Mouse (Mus musculus) adrenal gland, adult 2 months (tissue): ENCODE measurements at regions not wholly inside any gene's neighbourhood (a gene's known extent, or its start where the extent isn't known, plus 50 kb on each side); places are given as distances from the start of the nearest gene placed in this dataset.

ENCODE experiments used
- DNase-seq: peaks from one replicate; pipeline ENCODE4 v3.0.0; 2021

GRCm38 (mm10) chr10:3630763-3631223 lies 90.8 kb downstream of the Iyd start:
- peak; percentile 43 for DNase-seq

DNA sequence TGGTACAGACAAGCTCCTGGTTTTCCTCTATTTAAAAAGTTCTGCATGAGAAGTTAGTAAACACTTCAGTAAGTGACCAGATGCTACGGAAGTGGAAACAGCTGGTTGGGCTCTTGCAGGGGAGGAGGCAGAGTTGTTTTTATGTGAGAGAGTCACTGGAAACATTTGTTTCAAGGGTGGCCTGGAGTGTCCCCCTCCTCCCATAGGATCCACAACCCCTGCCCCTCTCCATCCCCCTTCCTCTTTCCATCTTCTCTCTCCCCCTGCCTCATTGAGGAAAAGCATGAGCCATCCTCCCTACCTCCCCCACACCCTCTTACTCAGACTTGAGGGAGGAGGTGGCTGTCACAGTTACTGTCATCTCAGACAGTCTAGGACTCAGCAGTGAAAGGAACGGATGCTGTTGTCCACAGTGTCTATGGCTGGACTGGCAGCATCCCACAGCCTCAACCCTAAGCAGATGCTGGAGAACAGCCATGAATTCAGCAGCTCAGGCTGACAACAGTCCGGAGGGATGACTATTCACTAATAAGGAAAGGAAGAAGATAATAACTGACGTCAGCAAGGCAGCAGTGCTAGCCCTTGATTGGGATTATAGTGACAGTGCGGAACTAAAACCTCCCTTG lies 93.9 kb downstream of the Iyd start:
- peak; percentile 5 for DNase-seq

GRCm38 (mm10) chr10:3644111-3644510 lies 96.1 kb upstream of the Plekhg1 start:
- DNase-seq = no peak

DNA sequence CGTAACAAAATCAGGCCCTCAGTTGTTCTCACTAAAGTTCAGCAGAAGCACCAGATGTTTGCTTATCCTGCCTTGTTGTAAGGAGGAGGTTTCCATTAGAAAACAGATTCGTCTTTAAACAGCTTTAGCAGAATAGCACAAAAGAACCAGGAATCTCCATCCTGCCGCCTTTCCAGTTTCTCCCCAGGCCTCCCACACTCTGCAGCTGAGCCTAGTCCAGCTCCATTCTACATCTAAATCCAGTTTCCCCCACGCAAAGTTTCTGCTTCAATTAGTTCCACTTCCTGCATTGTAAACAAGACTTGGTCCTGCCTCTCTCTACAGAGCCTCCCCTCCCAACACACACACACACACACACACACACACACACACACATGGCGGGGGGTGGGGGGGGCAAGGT lies 95.1 kb upstream of the Plekhg1 start:
- no peak for DNase-seq

GRCm38 (mm10) chr10:3646151-3646910 lies 93.8 kb upstream of the Plekhg1 start:
- DNase-seq = no peak

DNA sequence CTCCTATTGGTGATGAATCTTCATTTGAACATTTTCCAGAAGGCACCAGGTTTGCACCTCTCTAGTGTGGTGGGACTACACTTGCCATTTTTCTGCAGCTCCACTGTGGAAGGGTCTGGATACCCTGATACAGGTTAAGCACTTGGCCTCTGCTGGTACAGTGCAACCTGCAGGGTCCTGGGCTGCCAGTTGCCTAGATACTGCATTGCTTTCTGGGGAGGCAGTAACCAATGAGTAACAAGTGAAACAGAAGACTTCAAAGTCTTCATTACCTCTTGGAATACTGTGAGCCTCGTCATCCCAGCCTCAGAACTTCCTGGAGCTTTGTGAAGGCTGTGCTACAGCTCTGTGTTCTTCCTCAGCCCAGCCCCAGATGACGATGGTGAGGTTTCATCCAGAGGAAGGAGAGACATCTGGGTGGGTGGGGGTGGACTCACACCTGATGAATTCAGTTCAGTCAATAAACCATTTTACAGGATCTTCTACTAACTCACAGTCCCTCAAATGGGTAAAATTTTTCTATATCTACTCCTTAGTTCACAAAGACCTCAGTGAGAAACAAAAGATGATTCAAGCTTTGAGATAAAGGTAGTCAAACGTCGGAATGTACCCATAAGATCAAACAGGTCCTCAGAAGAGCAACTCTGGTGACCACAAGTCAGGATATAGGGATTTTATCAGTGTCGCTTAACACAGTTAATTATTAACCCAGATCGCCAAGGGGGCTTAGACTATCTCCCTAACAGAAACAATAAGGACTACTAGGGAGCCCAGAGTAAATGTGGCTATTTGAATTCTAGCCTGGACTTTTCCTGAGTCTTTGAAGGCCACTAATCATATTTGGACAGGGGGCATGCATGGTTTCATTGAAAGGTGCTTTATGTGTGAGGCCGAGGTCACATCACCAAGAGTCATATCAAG lies 92.1 kb upstream of the Plekhg1 start:
- no peak for DNase-seq

DNA sequence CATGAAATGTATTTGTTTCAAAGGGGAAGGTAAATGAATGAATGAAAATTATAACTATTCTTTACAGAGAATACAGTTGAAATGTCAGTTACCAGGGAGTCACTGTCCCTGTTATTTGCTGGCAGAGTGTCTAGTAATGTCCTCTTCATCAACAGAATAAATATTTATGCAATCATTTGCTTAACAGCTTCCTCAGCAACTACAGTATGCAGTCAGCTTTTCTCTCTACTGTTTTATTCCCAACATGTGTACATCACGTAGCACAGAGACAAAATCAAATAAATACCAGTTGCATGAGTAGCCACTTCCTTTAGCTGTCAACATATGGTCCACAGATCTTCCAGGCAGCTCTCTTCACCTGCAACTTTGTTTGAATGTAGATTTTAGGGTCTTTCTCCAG lies 90.2 kb upstream of the Plekhg1 start:
- no peak for DNase-seq

DNA sequence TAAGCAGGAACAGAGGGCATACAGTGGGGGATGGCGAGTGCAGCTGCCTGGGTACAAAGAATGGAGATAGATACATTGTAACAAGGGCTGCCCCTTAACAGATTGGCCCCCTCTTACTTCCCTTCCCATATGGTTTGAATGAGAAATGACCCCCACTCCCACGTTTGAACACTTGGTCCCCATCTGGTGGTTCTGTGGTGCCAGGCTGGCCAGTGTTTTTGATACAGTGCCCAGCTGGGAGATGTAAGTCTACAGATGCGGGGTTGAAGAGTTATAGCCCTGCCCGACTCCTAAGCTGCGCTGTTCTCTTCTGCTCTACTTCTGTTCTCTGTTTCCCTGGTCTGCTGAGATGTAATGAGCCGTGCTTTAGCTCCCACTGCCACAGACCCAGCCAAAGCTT lies 89.6 kb upstream of the Plekhg1 start:
- DNase-seq = no peak

DNA sequence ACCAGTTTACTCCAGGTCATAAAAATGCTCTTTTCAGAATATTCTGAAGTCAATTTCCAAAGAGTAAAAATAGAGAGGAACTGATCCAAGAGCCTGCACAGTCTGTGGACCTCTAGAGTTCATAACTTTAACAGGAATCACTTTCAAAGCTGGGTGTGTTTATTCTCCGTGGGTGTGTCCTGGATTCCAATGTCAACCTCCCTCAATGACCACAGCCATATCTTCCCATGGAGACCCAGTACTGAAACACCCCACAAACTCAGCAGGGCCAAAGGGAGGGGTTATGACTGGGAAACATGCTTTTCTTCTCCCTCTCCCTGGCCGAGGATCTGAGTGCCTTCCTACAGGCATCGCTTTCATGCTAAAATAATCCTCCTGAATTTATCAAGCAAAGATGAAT lies 87.6 kb upstream of the Plekhg1 start:
- DNase-seq = no peak

DNA sequence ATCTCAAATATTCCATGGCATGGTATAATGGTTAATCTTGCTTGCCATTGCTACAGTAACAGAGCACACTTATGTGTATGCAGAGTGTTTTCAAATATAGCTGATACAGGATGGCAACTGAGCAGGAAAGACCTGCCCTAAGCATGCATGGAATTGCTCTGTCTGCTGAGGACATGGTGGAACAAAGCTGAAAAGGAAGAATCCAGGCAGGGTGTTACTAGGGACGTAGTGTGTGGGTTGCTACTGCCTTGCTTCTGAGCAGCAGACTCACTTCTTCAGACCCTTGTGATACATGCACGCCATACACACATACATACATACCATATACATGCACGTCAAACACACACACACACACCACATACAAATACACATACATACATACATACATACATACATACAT lies 84.1 kb upstream of the Plekhg1 start:
- no peak for DNase-seq

DNA sequence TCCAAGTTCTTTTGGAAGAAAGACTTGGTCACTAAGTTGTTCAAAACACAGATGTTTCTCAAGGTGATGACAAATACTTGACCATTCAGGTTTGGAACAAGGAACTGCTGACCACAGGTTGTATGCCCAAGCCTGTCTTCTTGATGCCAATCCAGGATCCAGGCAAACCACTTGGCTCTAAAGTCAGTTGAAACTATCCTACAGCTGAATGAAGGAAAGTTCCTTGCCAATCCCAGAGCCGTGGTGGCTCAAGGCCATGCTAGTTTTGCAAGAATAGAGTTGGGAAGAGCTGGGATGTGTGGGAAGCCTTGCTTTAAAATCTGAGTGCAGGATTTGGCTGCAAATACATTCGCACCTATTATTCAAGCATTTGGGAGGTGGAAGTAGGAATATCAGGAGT lies 78.0 kb upstream of the Plekhg1 start:
- DNase-seq = no peak

GRCm38 (mm10) chr10:3662571-3662970 lies 77.6 kb upstream of the Plekhg1 start:
- no peak for DNase-seq

GRCm38 (mm10) chr10:3663296-3663695 lies 76.9 kb upstream of the Plekhg1 start:
- no peak for DNase-seq

GRCm38 (mm10) chr10:3684481-3684880 lies 55.7 kb upstream of the Plekhg1 start:
- DNase-seq = peak; percentile 55
